Mouse (Mus musculus): Measurements from ENCODE around the gene Cdkn2c.

The Cdkn2c gene

GRCm38 (mm10) chr4:109657021-109657850 is 9.8 kb downstream of the Cdkn2c start:
- DNase-seq (ENCODE audit: low read depth, low spot score), result peak; percentile 70

- DNase-seq (ENCODE audit: low read depth, low spot score), result no peak
Observed at GRCm38 (mm10) chr4:109656301-109656700, 10.7 kb downstream of the Cdkn2c start.

GRCm38 (mm10) chr4:109655738-109656137 is 11.3 kb downstream of the Cdkn2c start:
- no peak for DNase-seq (ENCODE audit: low read depth, low spot score)

GRCm38 (mm10) chr4:109654701-109655100 is 12.3 kb downstream of the Cdkn2c start:
- no peak for DNase-seq (ENCODE audit: low read depth, low spot score)

- DNase-seq (ENCODE audit: low read depth, low spot score), result no peak
Observed at GRCm38 (mm10) chr4:109653251-109653650, 13.7 kb downstream of the Cdkn2c start.

GRCm38 (mm10) chr4:109649331-109649730 is 17.7 kb downstream of the Cdkn2c start:
- DNase-seq (ENCODE audit: low read depth, low spot score), result no peak

- DNase-seq (ENCODE audit: low read depth, low spot score), result no peak
Observed at GRCm38 (mm10) chr4:109647281-109647680, 19.7 kb downstream of the Cdkn2c start.

- no peak for DNase-seq (ENCODE audit: low read depth, low spot score)
Observed at GRCm38 (mm10) chr4:109641451-109641850, 25.5 kb downstream of the Cdkn2c start.

GRCm38 (mm10) chr4:109640141-109640540 is 26.8 kb downstream of the Cdkn2c start:
- no peak for DNase-seq (ENCODE audit: low read depth, low spot score)

GRCm38 (mm10) chr4:109639356-109639755 is 27.6 kb downstream of the Cdkn2c start:
- DNase-seq (ENCODE audit: low read depth, low spot score), result no peak

GRCm38 (mm10) chr4:109634971-109635370 is 32.0 kb downstream of the Cdkn2c start:
- peak; percentile 79 for DNase-seq (ENCODE audit: low read depth, low spot score)

- DNase-seq (ENCODE audit: low read depth, low spot score), result no peak
Observed at GRCm38 (mm10) chr4:109631029-109631428, 36.0 kb downstream of the Cdkn2c start.

GRCm38 (mm10) chr4:109630215-109630614 is 36.8 kb downstream of the Cdkn2c start:
- no peak for DNase-seq (ENCODE audit: low read depth, low spot score)

GRCm38 (mm10) chr4:109612596-109612995 is 54.4 kb downstream of the Cdkn2c start:
- no peak for DNase-seq (ENCODE audit: low read depth, low spot score)

Measured in ZHBTc4 (cell line).